Mouse (Mus musculus): ENCODE results near the gene Palld. TPM values are rescaled to one million over a fixed set of nuclear protein-coding genes. Genes with fewer than 3 reads are reported as not detected.

The Palld gene
- 43.7 and 58.2 TPM in 2 replicates for polyA plus RNA-seq (2012; rRNA removed)

GRCm38 (mm10) chr8:61902521-61902920 lies at the start of gene Palld:
TSS of gene Palld (minus strand) at chr8:61902690.
- WGBS, result 89% methylated on average over 5 of the region's 5 CpGs
- TF ChIP-seq POLR2A (IDR thresholded peaks at IDR 0.05; ENCODE audit: low read depth, low read length) (no peak), CTCF (IDR thresholded peaks at IDR 0.05; ENCODE audit: extremely low read depth, insufficient read length, insufficient replicate concordance, low read depth, low read length) (no peak)
- Histone ChIP-seq H3K27ac (ENCODE audit: insufficient read depth, low read depth, low read length) (no peak within 1 kb of the TSS), H3K4me1 (ENCODE audit: control insufficient read depth, insufficient read depth, insufficient read length, low read length) (no peaks in the 10 kb centered on the region), H3K36me3 (ENCODE audit: control insufficient read depth, insufficient read depth, low read length) (no peaks in the 10 kb centered on the region), H3K4me3 (ENCODE audit: low read depth, low read length) (no peak within 1 kb of the TSS), H3K27me3 (ENCODE audit: control insufficient read depth, insufficient read depth, low read length) (no peaks in the 10 kb centered on the region)

DNA sequence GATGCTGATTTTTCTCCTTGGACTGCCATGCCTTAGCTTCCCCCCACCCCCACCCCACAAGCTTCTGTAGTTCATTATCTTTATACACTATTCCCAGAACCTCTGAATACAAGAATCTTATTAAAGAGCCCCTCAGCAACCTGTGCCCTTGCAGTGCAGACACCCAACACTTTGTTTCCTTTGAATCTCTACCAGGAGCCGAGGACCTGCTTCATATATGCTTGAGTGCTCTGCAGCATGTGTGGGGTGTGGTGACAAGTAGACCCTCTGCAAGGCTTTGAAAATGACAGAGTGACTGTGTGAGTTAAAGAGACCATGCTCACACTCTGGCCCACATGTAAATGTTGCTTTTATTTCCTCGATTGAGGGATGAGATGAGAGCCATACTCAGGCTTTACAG lies 35.1 kb upstream of the Palld start:
- TF ChIP-seq POLR2A (IDR thresholded peaks at IDR 0.05; ENCODE audit: low read depth, low read length), result no peak
- no peak for TF ChIP-seq CTCF (IDR thresholded peaks at IDR 0.05; ENCODE audit: extremely low read depth, insufficient read length, insufficient replicate concordance, low read depth, low read length)
- Histone ChIP-seq H3K27ac (ENCODE audit: insufficient read depth, low read depth, low read length) (no peak overlapping the region), H3K27me3 (ENCODE audit: control insufficient read depth, insufficient read depth, low read length) (no peaks in the 10 kb centered on the region), H3K36me3 (ENCODE audit: control insufficient read depth, insufficient read depth, low read length) (peaks cover 9% of the 10 kb centered on the region; the same call in 1 of the 2 replicates), H3K4me3 (ENCODE audit: low read depth, low read length) (no peak overlapping the region), H3K4me1 (ENCODE audit: control insufficient read depth, insufficient read depth, insufficient read length, low read length) (peaks cover 2% of the 10 kb centered on the region; the same call in 1 of the 2 replicates)
- WGBS, result 94% methylated on average over 2 of the region's 2 CpGs

GRCm38 (mm10) chr8:61933243-61933642 lies 30.8 kb upstream of the Palld start:
- WGBS, result 33% methylated on average over 2 of the region's 2 CpGs
- Histone ChIP-seq H3K27ac (ENCODE audit: insufficient read depth, low read depth, low read length) (no peak overlapping the region), H3K4me3 (ENCODE audit: low read depth, low read length) (no peak overlapping the region), H3K4me1 (ENCODE audit: control insufficient read depth, insufficient read depth, insufficient read length, low read length) (peaks cover 2% of the 10 kb centered on the region), H3K36me3 (ENCODE audit: control insufficient read depth, insufficient read depth, low read length) (0 out of 2 replicates have a peak, but pooled peaks cover 1% of the 10 kb centered on the region), H3K27me3 (ENCODE audit: control insufficient read depth, insufficient read depth, low read length) (no peaks in the 10 kb centered on the region)
- TF ChIP-seq CTCF (IDR thresholded peaks at IDR 0.05; ENCODE audit: extremely low read depth, insufficient read length, insufficient replicate concordance, low read depth, low read length) (no peak), POLR2A (IDR thresholded peaks at IDR 0.05; ENCODE audit: low read depth, low read length) (no peak)

DNA sequence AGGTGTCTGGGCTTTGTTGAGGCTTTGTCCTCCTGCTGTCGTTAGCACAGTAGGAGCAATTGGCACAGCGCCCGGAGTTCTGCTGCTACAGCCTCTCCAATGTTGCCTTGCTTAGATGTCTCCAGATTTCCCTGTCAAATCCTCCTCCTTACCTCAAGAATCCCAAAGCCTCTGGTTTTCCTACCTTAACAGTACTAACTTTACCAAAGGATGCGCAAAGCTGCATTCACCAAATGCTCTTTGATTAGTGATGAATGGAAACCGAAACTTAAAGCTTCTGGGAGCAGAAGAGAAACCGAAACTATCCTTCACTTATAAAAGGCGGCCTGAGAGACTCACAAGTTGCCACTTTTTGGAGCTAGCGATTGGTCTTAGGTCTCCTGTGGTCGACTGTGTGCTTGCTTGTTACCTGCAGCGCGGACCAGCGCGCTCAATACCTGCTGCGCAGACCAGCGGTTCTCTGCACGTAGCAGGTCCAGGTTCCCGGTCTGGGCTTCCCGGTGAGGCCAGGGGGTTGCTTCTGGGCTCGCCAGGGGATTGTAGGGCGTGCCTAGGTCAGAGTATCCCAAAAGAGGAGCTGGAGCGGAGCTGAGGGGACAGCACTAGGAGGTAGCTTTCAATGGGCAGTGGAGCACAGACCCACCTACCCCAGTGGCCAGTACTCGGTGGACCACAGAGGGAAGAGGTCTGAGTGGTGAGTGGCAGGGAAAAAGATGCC lies 25.4 kb upstream of the Palld start, which contains the start of gene Ddx60:
Gene Ddx60 (plus strand): TSS at position 311 of the 718 bp plus-strand sequence.
- peak within 1 kb of the TSS; percentile 84 for H3K4me3 ChIP-seq (ENCODE audit: low read depth, low read length)
- TF ChIP-seq POLR2A (IDR thresholded peaks at IDR 0.05; ENCODE audit: low read depth, low read length) (peak; percentile 62; the same call in 1 of the 2 replicates), CTCF (IDR thresholded peaks at IDR 0.05; ENCODE audit: extremely low read depth, insufficient read length, insufficient replicate concordance, low read depth, low read length) (no peak)
- H3K27me3 ChIP-seq (ENCODE audit: control insufficient read depth, insufficient read depth, low read length), result no peaks in the 10 kb centered on the region
- peaks cover 6% of the 10 kb centered on the region for H3K4me1 ChIP-seq (ENCODE audit: control insufficient read depth, insufficient read depth, insufficient read length, low read length)
- H3K36me3 ChIP-seq (ENCODE audit: control insufficient read depth, insufficient read depth, low read length), result no peaks in the 10 kb centered on the region
- peak within 1 kb of the TSS; percentile 88 for H3K27ac ChIP-seq (ENCODE audit: insufficient read depth, low read depth, low read length)
- 3% methylated on average over 22 of the region's 22 CpGs for WGBS

GRCm38 (mm10) chr8:61924518-61924917 lies 22.0 kb upstream of the Palld start:
- 74% methylated on average over 1 of the region's 1 CpGs for WGBS
- no peak overlapping the region for H3K4me3 ChIP-seq (ENCODE audit: low read depth, low read length)

DNA sequence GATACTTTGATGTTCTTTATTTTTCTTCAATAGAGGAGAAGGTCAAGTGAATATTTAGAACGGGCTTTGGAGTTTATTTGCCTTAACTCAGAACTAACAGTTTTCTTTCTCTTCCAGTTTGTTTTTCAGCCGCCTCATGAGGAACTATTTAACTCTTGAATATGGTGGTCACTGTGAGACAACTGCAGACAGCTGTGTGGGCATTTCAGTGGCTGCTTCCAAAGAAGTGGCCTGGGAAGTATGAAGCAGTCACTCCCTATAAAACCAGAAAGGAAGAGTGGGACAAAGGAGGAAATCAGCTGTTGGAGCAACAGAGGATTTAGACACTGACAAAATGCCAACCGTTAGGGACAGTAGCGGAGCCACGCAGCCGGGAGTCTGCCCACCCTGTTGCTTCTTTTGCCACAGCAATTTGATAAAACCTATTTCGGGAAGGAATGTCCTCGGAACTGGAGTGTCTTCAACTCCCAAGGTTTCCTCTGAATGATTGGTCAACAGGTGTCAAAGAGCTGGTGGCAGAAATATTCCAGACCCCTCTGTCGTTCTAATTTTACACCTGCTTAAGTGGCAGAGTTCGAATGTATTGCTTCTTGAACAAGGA lies 19.1 kb upstream of the Palld start:
- Histone ChIP-seq H3K4me1 (ENCODE audit: control insufficient read depth, insufficient read depth, insufficient read length, low read length) (peaks cover 4% of the 10 kb centered on the region; the same call in 1 of the 2 replicates), H3K27ac (ENCODE audit: insufficient read depth, low read depth, low read length) (no peak overlapping the region), H3K27me3 (ENCODE audit: control insufficient read depth, insufficient read depth, low read length) (no peaks in the 10 kb centered on the region), H3K36me3 (ENCODE audit: control insufficient read depth, insufficient read depth, low read length) (no peaks in the 10 kb centered on the region), H3K4me3 (ENCODE audit: low read depth, low read length) (no peak overlapping the region)
- 87% methylated on average over 10 of the region's 10 CpGs for WGBS
- TF ChIP-seq CTCF (IDR thresholded peaks at IDR 0.05; ENCODE audit: extremely low read depth, insufficient read length, insufficient replicate concordance, low read depth, low read length), result no peak
- TF ChIP-seq POLR2A (IDR thresholded peaks at IDR 0.05; ENCODE audit: low read depth, low read length), result no peak

More at GRCm38 (mm10) chr8:61924518-61924917, 22.0 kb upstream of the Palld start:
- H3K27me3 ChIP-seq (ENCODE audit: control insufficient read depth, insufficient read depth, low read length), result no peaks in the 10 kb centered on the region
- TF ChIP-seq CTCF (IDR thresholded peaks at IDR 0.05; ENCODE audit: extremely low read depth, insufficient read length, insufficient replicate concordance, low read depth, low read length), result no peak
- TF ChIP-seq POLR2A (IDR thresholded peaks at IDR 0.05; ENCODE audit: low read depth, low read length), result no peak
- peaks cover 4% of the 10 kb centered on the region; the same call in 1 of the 2 replicates for H3K4me1 ChIP-seq (ENCODE audit: control insufficient read depth, insufficient read depth, insufficient read length, low read length)
- no peaks in the 10 kb centered on the region for H3K36me3 ChIP-seq (ENCODE audit: control insufficient read depth, insufficient read depth, low read length)
- peak overlapping the region; percentile 55 for H3K27ac ChIP-seq (ENCODE audit: insufficient read depth, low read depth, low read length)

DNA sequence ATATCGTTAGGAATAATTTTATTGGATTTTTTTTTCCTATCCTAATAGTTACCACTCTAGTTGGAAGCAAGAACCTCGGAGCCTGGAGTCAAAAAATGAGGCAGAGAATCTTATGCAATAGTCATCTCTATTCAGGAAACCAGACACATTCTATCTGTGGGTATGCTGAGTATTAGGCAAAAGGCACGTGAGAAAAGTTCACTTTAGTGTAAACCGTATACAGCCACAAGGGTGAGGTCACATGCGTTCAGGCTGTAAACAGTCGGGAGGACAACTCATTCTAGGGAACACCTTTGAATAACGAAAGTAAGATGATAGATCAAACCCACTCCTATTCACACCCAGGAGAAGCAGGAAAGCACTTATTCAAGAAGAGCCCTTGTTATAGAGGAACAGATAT lies 17.9 kb upstream of the Palld start:
- H3K27me3 ChIP-seq (ENCODE audit: control insufficient read depth, insufficient read depth, low read length), result no peaks in the 10 kb centered on the region
- no peak overlapping the region for H3K4me3 ChIP-seq (ENCODE audit: low read depth, low read length)
- TF ChIP-seq POLR2A (IDR thresholded peaks at IDR 0.05; ENCODE audit: low read depth, low read length) (no peak), CTCF (IDR thresholded peaks at IDR 0.05; ENCODE audit: extremely low read depth, insufficient read length, insufficient replicate concordance, low read depth, low read length) (no peak)
- H3K36me3 ChIP-seq (ENCODE audit: control insufficient read depth, insufficient read depth, low read length), result no peaks in the 10 kb centered on the region
- H3K27ac ChIP-seq (ENCODE audit: insufficient read depth, low read depth, low read length), result no peak overlapping the region
- H3K4me1 ChIP-seq (ENCODE audit: control insufficient read depth, insufficient read depth, insufficient read length, low read length), result peaks cover 4% of the 10 kb centered on the region; the same call in 1 of the 2 replicates
- WGBS, result 39% methylated on average over 7 of the region's 7 CpGs

Data from small intestine, adult 2 months (tissue).